Mouse (Mus musculus): ENCODE data around the gene Gm49361. TPM values are rescaled to one million over a fixed set of nuclear protein-coding genes. Genes with fewer than 3 reads are reported as not detected.

Gm49361 gene
- total and polyA plus RNA-seq, 3 experiments, result not detected

DNA sequence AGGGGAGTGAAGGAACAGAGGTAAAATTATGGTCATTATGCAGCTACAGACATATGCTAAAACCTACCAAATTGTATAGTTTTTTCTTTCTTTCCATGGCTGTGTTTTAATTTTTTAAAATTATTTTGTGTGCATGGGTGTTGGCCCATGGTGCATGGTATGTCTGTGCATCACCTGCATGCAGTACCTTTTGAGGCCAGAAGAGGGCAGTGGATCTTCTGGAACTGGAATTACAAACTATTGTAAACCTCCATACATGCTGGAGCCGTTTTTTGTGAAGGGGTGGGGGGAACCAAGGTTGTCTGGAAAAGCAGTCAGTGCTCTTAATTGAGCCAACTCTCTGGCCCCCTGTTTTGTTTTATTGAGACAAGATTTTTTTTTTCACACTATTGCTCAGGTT, 61.3 kb downstream of the Gm49361 start:
- no peak overlapping the region for H3K4me3 ChIP-seq (ENCODE audit: low read depth, low read length)
- TF ChIP-seq TAL1 (conservative IDR thresholded peaks at IDR 0.05; ENCODE audit: low read depth, low read length) (no peak), POLR2AphosphoS5 (IDR thresholded peaks at IDR 0.05; ENCODE audit: insufficient replicate concordance, low read depth, low read length) (no peak), GATA1 (IDR thresholded peaks at IDR 0.05; ENCODE audit: borderline replicate concordance, low read length) (no peak), CTCF (IDR thresholded peaks at IDR 0.05; ENCODE audit: low read depth, low read length) (peak; percentile 85)
- no peaks in the 10 kb centered on the region for H3K36me3 ChIP-seq (replicated peaks)

DNA sequence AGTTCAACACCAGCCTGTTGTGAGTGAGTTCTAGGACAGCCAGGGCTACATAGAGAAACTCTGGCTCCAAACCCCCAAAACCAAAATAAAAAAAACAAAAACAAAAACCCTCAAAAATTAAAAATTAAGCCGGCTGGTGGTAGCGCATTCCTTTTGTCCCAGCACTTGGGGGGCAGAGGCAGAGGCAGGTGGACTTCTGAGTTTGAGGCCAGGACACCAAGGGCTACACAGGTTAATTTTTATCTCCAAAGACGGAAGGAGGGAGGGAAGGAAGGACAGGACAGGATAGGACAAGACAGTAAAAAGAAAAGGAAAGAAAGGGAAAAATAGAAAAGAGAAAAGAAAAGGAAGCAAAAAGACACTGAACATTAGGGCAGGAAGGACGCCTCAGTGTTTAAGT, 63.2 kb downstream of the Gm49361 start:
- TF ChIP-seq CTCF (IDR thresholded peaks at IDR 0.05; ENCODE audit: low read depth, low read length), result no peak
- no peak for TF ChIP-seq POLR2AphosphoS5 (IDR thresholded peaks at IDR 0.05; ENCODE audit: insufficient replicate concordance, low read depth, low read length)
- no peak for TF ChIP-seq GATA1 (IDR thresholded peaks at IDR 0.05; ENCODE audit: borderline replicate concordance, low read length)
- TF ChIP-seq GATA2 (IDR thresholded peaks at IDR 0.05; ENCODE audit: borderline replicate concordance, low read depth, low read length), result no peak
- no peak for TF ChIP-seq TAL1 (conservative IDR thresholded peaks at IDR 0.05; ENCODE audit: low read depth, low read length)
- DNase-seq (ENCODE audit: low spot score), result no peak
- Histone ChIP-seq H3K36me3 (replicated peaks) (no peaks in the 10 kb centered on the region), H3K4me1 (ENCODE audit: insufficient read depth, low read depth, low read length) (peaks cover 5% of the 10 kb centered on the region; the same call in 1 of the 2 replicates), H3K9me3 (replicated peaks) (no peaks in the 10 kb centered on the region), H3K27me3 (ENCODE audit: insufficient read depth, low read length) (peaks cover 12% of the 10 kb centered on the region), H3K4me3 (ENCODE audit: low read depth, low read length) (no peak overlapping the region)
- no peak for ATAC-seq (ENCODE audit: extremely low read depth, insufficient number of reproducible peaks, low FRiP score, poor library complexity, severe bottlenecking)

More for the DNA sequence above, 61.3 kb downstream of the Gm49361 start:
- DNase-seq (ENCODE audit: low spot score) (no peak), ATAC-seq (ENCODE audit: extremely low read depth, insufficient number of reproducible peaks, low FRiP score, poor library complexity, severe bottlenecking) (peak; percentile 60)
- peaks cover 5% of the 10 kb centered on the region; the same call in 1 of the 2 replicates for H3K4me1 ChIP-seq (ENCODE audit: insufficient read depth, low read depth, low read length)
- H3K27me3 ChIP-seq (ENCODE audit: insufficient read depth, low read length), result peaks cover 15% of the 10 kb centered on the region
- no peaks in the 10 kb centered on the region for H3K9me3 ChIP-seq (replicated peaks)

DNA sequence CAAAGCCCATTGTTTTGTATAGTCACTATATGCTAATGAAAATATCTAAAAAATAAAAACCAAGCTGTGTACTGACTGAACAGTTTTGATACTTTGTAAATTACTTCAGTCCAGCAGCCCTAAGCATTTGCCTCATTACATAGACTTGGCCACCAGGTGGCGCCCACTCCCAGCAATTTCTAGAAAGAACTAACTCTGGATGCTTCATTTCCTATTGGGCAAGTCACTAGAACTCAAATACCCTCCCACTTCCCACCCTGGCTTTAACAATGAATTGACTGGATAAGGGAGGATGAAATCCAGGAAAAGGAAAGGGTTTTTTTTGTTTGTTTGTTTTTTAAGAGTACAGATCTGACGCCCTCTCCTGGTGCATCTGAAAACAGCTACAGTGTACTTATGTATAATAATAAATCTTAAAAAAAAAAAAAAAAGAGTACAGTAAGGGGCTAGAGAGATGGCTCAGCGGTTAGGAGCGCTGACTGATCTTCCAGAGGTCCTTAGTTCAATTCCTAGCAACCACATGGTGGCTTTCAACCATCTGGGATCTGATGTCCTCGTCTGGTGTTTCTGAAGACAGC, 65.9 kb downstream of the Gm49361 start:
- Histone ChIP-seq H3K36me3 (replicated peaks) (no peaks in the 10 kb centered on the region), H3K9me3 (replicated peaks) (no peaks in the 10 kb centered on the region), H3K4me3 (ENCODE audit: low read depth, low read length) (no peak overlapping the region), H3K27me3 (ENCODE audit: insufficient read depth, low read length) (peaks cover 5% of the 10 kb centered on the region; the same call in 1 of the 2 replicates), H3K4me1 (ENCODE audit: insufficient read depth, low read depth, low read length) (peaks cover 3% of the 10 kb centered on the region; the same call in 1 of the 2 replicates)
- ATAC-seq (ENCODE audit: extremely low read depth, insufficient number of reproducible peaks, low FRiP score, poor library complexity, severe bottlenecking) (no peak), DNase-seq (ENCODE audit: low spot score) (peak; percentile 36)
- TF ChIP-seq GATA1 (IDR thresholded peaks at IDR 0.05; ENCODE audit: borderline replicate concordance, low read length), result no peak
- TF ChIP-seq CTCF (IDR thresholded peaks at IDR 0.05; ENCODE audit: low read depth, low read length), result peak; percentile 58
- TF ChIP-seq GATA2 (IDR thresholded peaks at IDR 0.05; ENCODE audit: borderline replicate concordance, low read depth, low read length), result no peak

DNA sequence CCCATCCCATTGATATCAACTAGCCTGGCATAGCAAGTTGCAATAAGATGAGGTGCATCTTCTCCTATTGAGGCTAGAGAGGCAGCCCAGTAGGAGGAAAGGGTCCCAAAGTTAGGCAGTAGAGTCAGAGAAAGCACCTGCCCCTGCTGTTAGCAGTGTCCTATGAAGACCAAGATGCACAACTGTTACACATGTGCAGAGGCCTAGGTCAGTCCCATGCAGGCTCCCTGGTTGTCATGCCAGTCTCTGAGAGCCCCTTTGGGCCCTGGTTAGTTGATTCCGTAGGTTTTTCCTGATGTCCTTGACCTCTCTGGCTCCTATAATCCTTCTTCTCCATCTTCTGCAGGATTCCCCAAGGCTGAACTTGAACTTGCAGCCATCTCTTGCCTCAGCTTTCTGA, 66.4 kb downstream of the Gm49361 start:
- no peak overlapping the region for H3K4me3 ChIP-seq (ENCODE audit: low read depth, low read length)
- H3K9me3 ChIP-seq (replicated peaks), result no peaks in the 10 kb centered on the region
- TF ChIP-seq CTCF (IDR thresholded peaks at IDR 0.05; ENCODE audit: low read depth, low read length) (no peak), GATA1 (IDR thresholded peaks at IDR 0.05; ENCODE audit: borderline replicate concordance, low read length) (no peak), GATA2 (IDR thresholded peaks at IDR 0.05; ENCODE audit: borderline replicate concordance, low read depth, low read length) (no peak), POLR2AphosphoS5 (IDR thresholded peaks at IDR 0.05; ENCODE audit: insufficient replicate concordance, low read depth, low read length) (no peak), TAL1 (conservative IDR thresholded peaks at IDR 0.05; ENCODE audit: low read depth, low read length) (no peak)
- no peaks in the 10 kb centered on the region for H3K36me3 ChIP-seq (replicated peaks)
- H3K27me3 ChIP-seq (ENCODE audit: insufficient read depth, low read length), result peaks cover 5% of the 10 kb centered on the region; the same call in 1 of the 2 replicates
- no peak for ATAC-seq (ENCODE audit: extremely low read depth, insufficient number of reproducible peaks, low FRiP score, poor library complexity, severe bottlenecking)
- peaks cover 3% of the 10 kb centered on the region; the same call in 1 of the 2 replicates for H3K4me1 ChIP-seq (ENCODE audit: insufficient read depth, low read depth, low read length)
- DNase-seq (ENCODE audit: low spot score), result no peak

DNA sequence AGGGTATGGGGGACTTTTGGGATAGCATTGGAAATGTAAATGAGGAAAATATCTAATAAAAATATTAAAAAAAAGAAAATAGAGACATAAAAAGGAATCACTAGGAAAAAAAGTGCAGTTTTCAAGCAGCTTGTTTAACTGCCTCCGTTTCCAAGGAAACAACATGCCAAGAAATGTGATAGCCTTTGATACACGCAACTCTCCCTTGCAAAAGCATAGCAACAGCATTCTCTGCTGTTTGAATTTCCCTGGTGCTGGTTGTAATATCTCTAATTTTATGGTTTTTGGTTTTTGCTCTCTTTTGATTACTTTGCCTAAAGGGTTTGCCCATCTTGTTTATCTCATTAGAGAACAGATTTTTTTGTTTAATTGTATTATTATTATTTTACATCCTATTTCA, 70.4 kb downstream of the Gm49361 start:
- TF ChIP-seq TAL1 (conservative IDR thresholded peaks at IDR 0.05; ENCODE audit: low read depth, low read length), result no peak
- TF ChIP-seq GATA2 (IDR thresholded peaks at IDR 0.05; ENCODE audit: borderline replicate concordance, low read depth, low read length), result no peak
- TF ChIP-seq CTCF (IDR thresholded peaks at IDR 0.05; ENCODE audit: low read depth, low read length), result no peak
- TF ChIP-seq POLR2AphosphoS5 (IDR thresholded peaks at IDR 0.05; ENCODE audit: insufficient replicate concordance, low read depth, low read length), result no peak
- TF ChIP-seq GATA1 (IDR thresholded peaks at IDR 0.05; ENCODE audit: borderline replicate concordance, low read length), result no peak
- Histone ChIP-seq H3K4me1 (ENCODE audit: insufficient read depth, low read depth, low read length) (0 out of 2 replicates have a peak, but pooled peaks cover 3% of the 10 kb centered on the region), H3K4me3 (ENCODE audit: low read depth, low read length) (no peak overlapping the region), H3K9me3 (replicated peaks) (no peaks in the 10 kb centered on the region), H3K27me3 (ENCODE audit: insufficient read depth, low read length) (no peaks in the 10 kb centered on the region), H3K36me3 (replicated peaks) (no peaks in the 10 kb centered on the region)
- ATAC-seq (ENCODE audit: extremely low read depth, insufficient number of reproducible peaks, low FRiP score, poor library complexity, severe bottlenecking), result no peak
- DNase-seq (ENCODE audit: low spot score), result no peak

DNA sequence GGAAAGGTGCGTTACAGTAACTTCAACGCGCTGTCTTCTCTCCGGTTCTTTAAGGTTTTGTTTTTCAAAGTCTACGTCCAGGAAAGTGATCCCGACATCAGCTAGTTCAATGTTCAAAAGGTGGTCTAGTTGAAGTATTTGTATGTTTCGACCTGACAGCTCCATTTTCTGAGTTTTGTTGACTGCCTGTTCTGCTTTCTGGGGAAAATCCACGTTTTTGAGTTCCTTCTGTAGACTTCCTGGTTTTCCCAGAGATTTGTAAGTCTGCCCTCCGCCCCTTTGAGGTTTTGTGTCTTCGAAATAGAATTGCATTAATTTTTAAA, 80.3 kb downstream of the Gm49361 start:
- H3K36me3 ChIP-seq (replicated peaks), result peaks cover 33% of the 10 kb centered on the region
- H3K4me3 ChIP-seq (ENCODE audit: low read depth, low read length), result peak overlapping the region; percentile 96
- peaks cover 31% of the 10 kb centered on the region for H3K4me1 ChIP-seq (ENCODE audit: insufficient read depth, low read depth, low read length)
- H3K27me3 ChIP-seq (ENCODE audit: insufficient read depth, low read length), result no peaks in the 10 kb centered on the region
- TF ChIP-seq GATA2 (IDR thresholded peaks at IDR 0.05; ENCODE audit: borderline replicate concordance, low read depth, low read length), result no peak
- TF ChIP-seq POLR2AphosphoS5 (IDR thresholded peaks at IDR 0.05; ENCODE audit: insufficient replicate concordance, low read depth, low read length), result no peak
- no peaks in the 10 kb centered on the region for H3K9me3 ChIP-seq (replicated peaks)
- DNase-seq (ENCODE audit: low spot score), result no peak
- ATAC-seq (ENCODE audit: extremely low read depth, insufficient number of reproducible peaks, low FRiP score, poor library complexity, severe bottlenecking), result no peak

All from G1E (cell line).